Mouse (Mus musculus) layer of hippocampus, postnatal 36 days (tissue): ENCODE results near the gene Exd1. TPM values are rescaled to one million over a fixed set of nuclear protein-coding genes. Genes with fewer than 3 reads are reported as not detected.
A peak's percentile ranks its signal among the peaks of the same experiment; 100 is the strongest.
"Not testable (repeated sequence)": the region's sequence is repeated elsewhere in the genome, so short reads cannot be mapped to it uniquely, and the experiment has no call there.

Source experiments
- DNase-seq, 2 experiments: peaks; one replicate each; pipeline ENCODE4 v3.0.0; 2022
- total RNA-seq, 2 experiments: library from RNA; stranded (reverse); gene quantifications; 2 replicates each; pipeline ENCODE4 v1.2.3; 2021

Exd1 gene
- total RNA-seq, 2 experiments from 2014 or later = 0.46 to 0.47 TPM

DNA sequence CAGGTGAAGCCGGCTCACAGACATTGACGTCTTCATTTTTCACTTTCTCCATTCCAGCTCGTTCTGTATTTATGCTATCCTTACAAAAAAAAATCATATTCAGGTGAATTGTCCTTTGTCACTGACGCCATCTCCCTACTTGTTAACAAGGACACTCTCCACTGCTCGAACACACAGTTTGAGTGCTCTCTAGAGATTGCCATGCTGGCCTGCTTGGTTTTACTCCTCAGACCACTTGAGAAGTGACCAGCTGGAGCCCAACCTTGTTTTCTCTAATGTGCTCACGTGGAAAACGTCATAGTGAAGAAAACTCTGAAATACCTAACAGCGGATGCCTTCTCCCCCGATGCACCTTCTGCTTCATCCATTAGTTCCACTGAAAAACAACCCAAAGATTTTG is 8.6 kb downstream of the Exd1 start:
- DNase-seq = no peak

GRCm38 (mm10) chr2:119525422-119525821 is 22.0 kb downstream of the Exd1 start:
- no peak for DNase-seq

DNA sequence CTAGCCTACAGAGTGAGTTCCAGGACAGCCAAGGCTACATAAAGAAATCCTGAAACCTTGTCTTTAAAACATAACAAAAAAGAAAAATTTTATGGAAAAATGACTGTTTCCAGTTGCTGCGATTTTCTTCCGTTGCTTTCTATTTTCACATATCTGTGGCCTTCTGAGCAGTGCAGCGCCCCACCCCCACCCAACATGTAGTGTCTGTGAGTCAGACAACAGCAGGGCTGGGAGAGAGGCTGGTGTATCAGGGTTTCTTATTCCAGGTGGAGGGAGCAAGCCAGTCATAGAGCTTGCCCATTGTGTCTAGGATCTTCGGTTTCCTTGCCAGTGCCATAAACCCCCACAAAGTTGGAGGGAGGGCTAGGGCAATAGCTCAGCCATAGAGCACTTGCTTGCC is 23.6 kb downstream of the Exd1 start:
- no peak for DNase-seq

DNA sequence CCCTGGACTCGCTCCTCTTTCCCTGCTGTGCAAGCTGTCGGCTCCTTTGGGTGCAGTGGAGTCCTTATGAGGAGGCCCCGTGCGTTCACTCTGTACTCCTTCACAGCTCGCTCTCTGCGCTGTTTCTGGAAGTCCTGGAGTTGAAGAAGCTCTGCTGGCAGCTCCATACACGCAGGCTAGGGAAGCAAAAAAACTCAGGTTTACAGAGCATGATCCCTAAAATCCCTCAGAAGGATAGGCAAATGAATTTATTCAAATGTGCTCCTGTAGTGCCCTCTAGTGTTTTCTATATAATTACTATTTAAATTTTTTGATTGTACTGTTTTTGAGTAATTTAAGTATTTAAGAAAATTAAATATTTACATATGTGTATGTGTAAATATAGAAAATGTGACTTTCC is 26.9 kb downstream of the Exd1 start:
- DNase-seq = peak in 1 of 2 experiments; percentile 4

DNA sequence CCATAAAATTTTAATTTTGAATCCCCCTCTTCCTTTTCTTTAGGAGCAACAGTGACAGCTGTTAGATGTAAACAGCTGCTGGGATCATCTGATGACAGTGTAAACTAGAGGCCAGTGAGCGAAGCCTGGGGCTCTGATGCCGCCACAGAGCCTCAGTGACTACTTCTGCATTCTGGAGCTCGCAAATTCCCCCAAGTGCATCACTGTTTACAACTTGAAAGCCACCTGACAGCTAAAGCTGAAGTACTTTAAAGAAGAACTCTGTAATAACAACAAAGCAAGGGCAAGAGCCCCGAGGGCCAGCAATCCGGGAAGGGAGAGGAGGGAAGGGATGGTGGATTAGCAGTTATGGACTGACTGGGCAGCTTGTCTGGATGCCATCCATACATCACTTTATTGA is 30.6 kb downstream of the Exd1 start:
- DNase-seq = no peak

- DNase-seq = no peak
Measured at GRCm38 (mm10) chr2:119514026-119514522, 33.4 kb downstream of the Exd1 start.

GRCm38 (mm10) chr2:119512292-119512691 is 35.1 kb downstream of the Exd1 start:
- no peak for DNase-seq

DNA sequence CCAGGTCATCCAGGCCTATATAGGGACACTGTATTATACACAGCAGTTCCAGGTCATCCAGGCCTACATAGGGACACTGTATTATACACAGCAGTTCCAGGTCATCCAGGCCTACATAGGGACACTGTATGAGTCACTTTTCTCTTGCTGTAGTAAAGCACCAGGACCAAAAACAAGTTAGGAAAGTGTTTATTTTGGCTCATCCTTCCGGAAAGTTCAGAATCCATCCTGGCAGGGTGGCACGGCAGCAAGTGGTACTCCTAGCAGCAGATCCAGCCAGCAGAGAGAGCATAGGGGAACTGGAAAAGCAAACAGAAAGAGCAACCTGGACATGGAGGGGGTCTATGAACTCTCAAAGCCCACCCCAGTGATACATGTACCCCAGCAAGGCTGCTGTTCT is 36.6 kb downstream of the Exd1 start:
- no peak for DNase-seq

DNA sequence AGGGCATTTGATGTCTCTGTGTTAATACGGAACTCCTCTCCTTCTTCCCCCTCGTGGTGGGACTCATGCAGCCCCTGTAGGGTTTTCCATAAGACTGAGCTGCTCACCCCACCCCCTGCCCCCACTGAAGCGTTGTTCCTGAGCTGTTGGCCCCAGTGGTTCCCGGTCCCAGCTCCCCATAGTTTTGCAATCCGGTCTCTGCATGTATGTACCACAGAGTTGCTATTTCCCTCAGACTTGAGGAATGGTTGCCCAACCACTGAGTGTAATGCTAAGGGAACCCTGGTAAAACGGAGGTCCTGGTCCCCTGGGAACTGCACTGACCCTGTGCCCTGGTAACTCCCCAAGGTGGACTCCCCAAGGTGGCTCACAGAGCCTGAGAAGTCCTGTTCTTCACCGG is 38.9 kb downstream of the Exd1 start:
- DNase-seq = not testable (repeated sequence)

DNA sequence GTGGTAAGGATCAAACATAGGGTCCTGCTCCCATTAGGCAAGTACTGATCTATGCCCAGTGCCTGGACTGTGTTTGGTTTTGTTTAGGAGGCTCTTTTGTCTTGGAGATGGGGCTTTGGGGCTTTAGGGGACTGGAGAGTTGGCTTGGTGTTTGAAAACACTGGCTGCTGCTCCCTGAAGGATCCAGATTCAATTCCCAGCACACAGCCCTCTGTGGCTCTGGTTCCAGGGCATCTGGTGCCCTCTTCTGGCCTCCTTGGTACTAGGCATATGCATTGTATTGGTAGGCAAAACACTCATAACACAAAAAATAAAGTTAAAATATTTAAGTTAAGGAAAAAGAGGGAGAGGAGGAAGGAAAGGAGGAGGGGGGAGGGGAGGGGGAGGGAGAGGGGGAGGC is 40.3 kb downstream of the Exd1 start:
- no peak for DNase-seq

DNA sequence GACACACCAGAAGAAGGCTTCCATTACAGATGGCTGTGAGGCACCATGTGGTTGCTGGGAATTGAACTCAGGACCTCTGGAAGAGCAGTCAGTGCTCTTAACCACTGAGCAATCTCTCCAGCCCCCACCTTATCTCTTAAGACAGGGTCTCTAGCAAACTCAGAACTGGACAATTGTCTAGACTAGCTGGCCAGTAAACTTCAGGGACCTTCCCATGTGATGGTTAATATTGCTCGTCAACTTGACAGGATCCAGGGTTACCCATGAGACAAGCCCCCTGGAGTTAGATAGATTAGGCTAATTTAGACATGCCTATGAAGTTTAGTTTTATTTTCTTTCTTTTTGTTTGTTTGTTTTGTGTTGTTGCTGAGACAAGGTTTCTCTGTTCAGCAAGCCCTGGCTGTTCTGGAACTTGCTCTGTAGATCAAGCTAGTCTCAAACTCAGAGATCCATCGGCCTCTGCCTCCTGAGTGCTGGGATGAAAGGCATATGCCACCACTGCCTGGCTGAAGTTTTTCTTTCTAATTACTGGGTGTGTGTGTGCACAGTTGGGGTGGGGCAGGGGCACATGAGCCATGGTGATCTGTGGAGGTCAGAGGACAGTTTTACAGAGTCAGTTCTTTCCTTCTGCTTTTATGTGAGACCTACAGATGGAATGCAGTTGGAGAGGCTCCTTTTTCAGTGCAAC is 46.3 kb downstream of the Exd1 start:
- no peak for DNase-seq

DNA sequence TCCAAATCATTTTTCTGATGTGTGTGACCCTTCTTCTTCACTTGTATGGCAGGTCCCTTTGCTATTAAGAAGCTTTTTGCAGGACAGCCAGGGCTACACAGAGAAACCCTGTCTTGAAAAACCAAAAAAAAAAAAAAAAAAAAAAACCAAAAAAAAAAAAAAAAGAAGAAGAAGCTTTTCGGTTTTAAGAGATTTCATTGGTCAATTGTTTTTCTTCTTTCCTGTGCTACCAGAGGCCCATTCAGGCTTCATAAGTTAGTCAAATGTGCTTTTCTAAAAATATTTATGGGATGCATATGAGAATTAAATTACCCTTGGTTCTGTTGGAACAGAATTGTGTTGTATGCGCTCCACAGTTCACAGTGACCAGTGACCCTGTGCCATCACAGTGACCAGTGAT is 48.6 kb downstream of the Exd1 start:
- no peak for DNase-seq

- DNase-seq = no peak
Measured at GRCm38 (mm10) chr2:119496082-119496481, 51.3 kb downstream of the Exd1 start.

DNA sequence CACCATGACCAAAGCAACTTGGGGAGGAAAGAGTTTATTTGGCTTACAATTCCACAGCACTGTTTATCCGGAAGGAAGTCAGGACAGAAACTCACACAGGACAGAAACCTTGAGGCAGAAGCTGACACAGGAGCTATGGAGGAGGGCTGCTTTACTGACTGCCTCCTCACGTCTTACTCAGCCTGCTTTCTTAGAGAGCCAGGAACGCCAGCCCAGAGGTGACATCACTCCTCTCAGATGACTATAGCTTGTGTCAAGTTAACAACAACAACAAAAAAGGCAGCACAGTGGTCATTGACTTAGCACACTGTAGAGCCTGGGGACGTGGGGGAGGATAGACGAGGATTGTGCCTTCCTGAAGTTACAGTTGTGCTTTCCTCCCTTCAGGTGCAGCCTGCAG is 55.5 kb downstream of the Exd1 start:
- no peak for DNase-seq

DNA sequence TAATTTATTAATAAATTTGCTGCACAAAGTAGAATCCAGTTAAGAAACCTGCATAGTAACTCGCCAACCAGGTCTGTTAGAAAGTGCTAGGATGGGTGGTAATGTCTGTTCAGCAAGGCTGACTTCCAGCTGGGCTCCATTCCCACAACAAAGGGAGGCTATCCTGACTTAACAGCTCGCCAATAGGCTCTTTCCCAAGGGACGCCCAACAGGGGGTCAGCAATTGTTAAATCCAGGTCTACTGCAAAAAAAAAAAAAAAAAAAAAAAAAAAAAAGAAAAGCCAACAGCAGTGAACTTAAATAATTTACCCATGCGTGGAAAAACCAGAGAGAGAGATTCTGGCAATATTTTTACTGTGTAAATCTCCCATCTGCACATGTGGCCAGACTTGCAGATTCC is 60.9 kb downstream of the Exd1 start:
- no peak for DNase-seq

- DNase-seq = no peak
Measured at GRCm38 (mm10) chr2:119482307-119482706, 65.1 kb downstream of the Exd1 start.

DNA sequence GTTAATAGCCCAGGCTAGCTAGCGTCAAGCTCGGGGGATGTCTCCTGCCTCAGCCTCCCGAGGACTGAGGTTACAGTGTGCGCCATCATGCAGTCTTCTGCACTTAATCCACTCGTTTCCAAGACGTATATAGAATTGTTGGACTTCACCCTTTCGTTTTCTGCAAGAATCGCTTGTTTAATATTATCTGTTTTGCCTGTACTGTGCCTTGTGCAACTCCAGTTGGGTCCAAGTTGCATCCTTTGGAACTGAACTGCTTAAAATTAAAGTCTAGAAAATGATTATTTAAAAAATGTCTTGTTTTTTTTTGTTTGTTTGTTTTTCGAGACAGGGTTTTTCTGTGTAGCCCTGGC is 69.1 kb downstream of the Exd1 start:
- DNase-seq = no peak

DNA sequence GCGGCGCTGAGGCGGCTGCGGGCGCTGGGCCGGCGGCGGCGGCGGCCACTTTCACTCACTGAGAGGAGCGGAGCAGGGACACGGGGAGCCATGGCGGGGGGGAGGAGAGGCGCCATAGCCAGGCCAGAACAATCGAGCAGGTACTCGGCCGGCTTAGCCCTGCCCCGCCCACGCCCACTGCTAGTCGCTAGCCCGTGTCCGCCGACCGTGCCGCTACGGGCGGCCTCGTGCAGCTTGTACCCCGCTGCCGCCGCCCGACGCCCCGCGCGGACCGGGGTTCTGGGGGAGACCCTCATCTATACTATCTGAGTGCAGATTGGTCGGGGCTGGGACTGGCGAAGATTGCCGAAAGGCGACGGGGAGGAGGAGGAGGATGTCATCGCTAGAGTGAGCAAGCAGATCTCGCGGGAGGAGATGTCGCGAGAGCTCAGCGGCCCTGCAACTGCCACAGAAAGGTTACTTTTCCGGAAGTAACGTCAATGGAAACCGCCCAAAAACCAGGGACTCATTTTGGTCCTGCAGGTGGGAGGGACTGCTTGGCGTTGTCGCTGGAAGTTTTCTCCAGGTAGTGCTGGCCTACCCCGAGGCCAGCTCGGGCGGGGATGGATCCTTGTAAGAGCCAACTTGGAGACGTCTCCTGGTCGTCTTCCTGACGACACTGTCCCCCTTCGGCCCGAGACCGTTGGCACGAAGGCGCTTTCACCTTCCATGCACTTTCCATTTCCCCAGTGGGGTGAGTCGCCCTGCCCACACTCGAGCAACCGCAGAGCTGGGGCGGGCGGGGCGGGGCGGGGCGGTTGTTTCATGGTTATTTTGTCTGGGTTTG is 69.6 kb downstream of the Exd1 start, which contains the start of gene Ino80:
Ino80 (minus strand) TSS at position 117 of the 826 bp plus-strand sequence.
- peak; percentile 98 for DNase-seq

- DNase-seq = peak; percentile 59 to 60
Measured at GRCm38 (mm10) chr2:119476621-119477391, 70.6 kb downstream of the Exd1 start.

- DNase-seq = no peak
Measured at GRCm38 (mm10) chr2:119476166-119476565, 71.3 kb downstream of the Exd1 start.
